Mouse (Mus musculus): ENCODE results near the gene Il17f. TPM values are rescaled to one million over a fixed set of nuclear protein-coding genes. Genes with fewer than 3 reads are reported as not detected.
"Not testable (repeated sequence)": the region's sequence is repeated elsewhere in the genome, so short reads cannot be mapped to it uniquely, and the experiment has no call there.

The Il17f gene
- polyA plus RNA-seq, 1 experiment from 2014 or later = 0.16 TPM

- Histone ChIP-seq H3K4me3 (no peak overlapping the region), H3K27ac (replicated peaks) (no peak overlapping the region), H3K9me3 (no peaks in the 10 kb centered on the region), H3K27me3 (replicated peaks; ENCODE audit: low read depth, poor library complexity, severe bottlenecking) (no peaks in the 10 kb centered on the region), H3K4me1 (peaks cover 12% of the 10 kb centered on the region), H3K36me3 (replicated peaks) (peaks cover 62% of the 10 kb centered on the region)
- no peak for DNase-seq (ENCODE audit: low spot score)
- WGBS = 84% methylated on average over 9 of the region's 9 CpGs
These were observed 26.8 kb upstream of the Il17f start for GRCm38 (mm10) chr1:20817172-20817571.

- H3K36me3 ChIP-seq (replicated peaks) = peaks cover 88% of the 10 kb centered on the region
- no peaks in the 10 kb centered on the region for H3K27me3 ChIP-seq (replicated peaks; ENCODE audit: low read depth, poor library complexity, severe bottlenecking)
- H3K4me3 ChIP-seq = no peak overlapping the region
- 89% methylated on average over 8 of the region's 8 CpGs for WGBS
- DNase-seq (ENCODE audit: low spot score) = no peak
- H3K9me3 ChIP-seq = no peaks in the 10 kb centered on the region
- no peak overlapping the region for H3K27ac ChIP-seq (replicated peaks)
- H3K4me1 ChIP-seq = peaks cover 12% of the 10 kb centered on the region
These were observed 24.1 kb upstream of the Il17f start for GRCm38 (mm10) chr1:20814521-20814920.

- Histone ChIP-seq H3K4me1 (no peaks in the 10 kb centered on the region), H3K4me3 (no peak overlapping the region), H3K9me3 (no peaks in the 10 kb centered on the region), H3K27ac (replicated peaks) (no peak overlapping the region), H3K36me3 (replicated peaks) (peaks cover 100% of the 10 kb centered on the region), H3K27me3 (replicated peaks; ENCODE audit: low read depth, poor library complexity, severe bottlenecking) (no peaks in the 10 kb centered on the region)
- WGBS = 94% methylated on average over 10 of the region's 10 CpGs
- DNase-seq (ENCODE audit: low spot score) = no peak
These were observed 14.1 kb upstream of the Il17f start for GRCm38 (mm10) chr1:20804526-20804925.

GRCm38 (mm10) chr1:20801682-20802390 is 11.4 kb upstream of the Il17f start:
- no peak for DNase-seq (ENCODE audit: low spot score)
- Histone ChIP-seq H3K4me1 (no peaks in the 10 kb centered on the region; the same call in 1 of the 2 replicates), H3K27me3 (replicated peaks; ENCODE audit: low read depth, poor library complexity, severe bottlenecking) (no peaks in the 10 kb centered on the region), H3K9me3 (no peaks in the 10 kb centered on the region), H3K27ac (replicated peaks) (peak overlapping the region; percentile 30; the same call in 1 of the 2 replicates), H3K4me3 (no peak overlapping the region), H3K36me3 (replicated peaks) (peaks cover 92% of the 10 kb centered on the region)
- WGBS = 88% methylated on average over 8 of the region's 8 CpGs

- Histone ChIP-seq H3K36me3 (replicated peaks) (peaks cover 86% of the 10 kb centered on the region), H3K27me3 (replicated peaks; ENCODE audit: low read depth, poor library complexity, severe bottlenecking) (no peaks in the 10 kb centered on the region), H3K4me3 (no peak overlapping the region), H3K4me1 (no peaks in the 10 kb centered on the region; the same call in 1 of the 2 replicates), H3K9me3 (no peaks in the 10 kb centered on the region), H3K27ac (replicated peaks) (peak overlapping the region; percentile 30; the same call in 1 of the 2 replicates)
- WGBS = 92% methylated on average over 2 of the region's 2 CpGs
- no peak for DNase-seq (ENCODE audit: low spot score)
These were observed 10.9 kb upstream of the Il17f start for GRCm38 (mm10) chr1:20801275-20801674.

- Histone ChIP-seq H3K4me1 (no peaks in the 10 kb centered on the region; the same call in 1 of the 2 replicates), H3K27me3 (replicated peaks; ENCODE audit: low read depth, poor library complexity, severe bottlenecking) (no peaks in the 10 kb centered on the region), H3K27ac (replicated peaks) (no peak overlapping the region), H3K4me3 (no peak overlapping the region), H3K9me3 (no peaks in the 10 kb centered on the region), H3K36me3 (replicated peaks) (peaks cover 25% of the 10 kb centered on the region)
- 89% methylated on average over 5 of the region's 5 CpGs for WGBS
- DNase-seq (ENCODE audit: low spot score) = no peak
These were observed 4.8 kb upstream of the Il17f start for GRCm38 (mm10) chr1:20795178-20795577.

- DNase-seq (ENCODE audit: low spot score) = no peak
- 91% methylated on average over 4 of the region's 4 CpGs for WGBS
These were observed 4.3 kb upstream of the Il17f start for GRCm38 (mm10) chr1:20794760-20795159.

GRCm38 (mm10) chr1:20791414-20791813 is 997 bp upstream of the Il17f start:
- Histone ChIP-seq H3K27me3 (replicated peaks; ENCODE audit: low read depth, poor library complexity, severe bottlenecking) (no peaks in the 10 kb centered on the region), H3K27ac (replicated peaks) (no peak overlapping the region), H3K36me3 (replicated peaks) (no peaks in the 10 kb centered on the region), H3K4me1 (no peaks in the 10 kb centered on the region), H3K9me3 (no peaks in the 10 kb centered on the region), H3K4me3 (no peak overlapping the region)
- DNase-seq (ENCODE audit: low spot score) = no peak
- WGBS = 72% methylated on average over 7 of the region's 7 CpGs

More at GRCm38 (mm10) chr1:20794760-20795159, 4.3 kb upstream of the Il17f start:
- Histone ChIP-seq H3K9me3 (no peaks in the 10 kb centered on the region), H3K4me3 (no peak overlapping the region), H3K27ac (replicated peaks) (no peak overlapping the region), H3K27me3 (replicated peaks; ENCODE audit: low read depth, poor library complexity, severe bottlenecking) (no peaks in the 10 kb centered on the region), H3K36me3 (replicated peaks) (peaks cover 21% of the 10 kb centered on the region), H3K4me1 (no peaks in the 10 kb centered on the region; the same call in 1 of the 2 replicates)

GRCm38 (mm10) chr1:20788419-20788818 is 2.0 kb downstream of the Il17f start:
- H3K4me3 ChIP-seq = no peak overlapping the region
- H3K4me1 ChIP-seq = no peaks in the 10 kb centered on the region
- no peak for DNase-seq (ENCODE audit: low spot score)
- no peaks in the 10 kb centered on the region for H3K36me3 ChIP-seq (replicated peaks)
- no peaks in the 10 kb centered on the region for H3K9me3 ChIP-seq
- H3K27ac ChIP-seq (replicated peaks) = no peak overlapping the region
- no peaks in the 10 kb centered on the region for H3K27me3 ChIP-seq (replicated peaks; ENCODE audit: low read depth, poor library complexity, severe bottlenecking)
- WGBS = 54% methylated on average over 10 of the region's 10 CpGs

GRCm38 (mm10) chr1:20787046-20787445 is 3.4 kb downstream of the Il17f start:
- Histone ChIP-seq H3K4me3 (no peak overlapping the region), H3K4me1 (no peaks in the 10 kb centered on the region), H3K27ac (replicated peaks) (no peak overlapping the region), H3K27me3 (replicated peaks; ENCODE audit: low read depth, poor library complexity, severe bottlenecking) (no peaks in the 10 kb centered on the region), H3K9me3 (no peaks in the 10 kb centered on the region), H3K36me3 (replicated peaks) (no peaks in the 10 kb centered on the region)
- 46% methylated on average over 8 of the region's 8 CpGs for WGBS
- no peak for DNase-seq (ENCODE audit: low spot score)

- H3K4me3 ChIP-seq = no peak overlapping the region
- 72% methylated on average over 2 of the region's 2 CpGs for WGBS
- H3K4me1 ChIP-seq = no peaks in the 10 kb centered on the region
- H3K36me3 ChIP-seq (replicated peaks) = no peaks in the 10 kb centered on the region
- DNase-seq (ENCODE audit: low spot score) = no peak
- H3K9me3 ChIP-seq = 0 out of 2 replicates have a peak, but pooled peaks cover 2% of the 10 kb centered on the region
- no peak overlapping the region for H3K27ac ChIP-seq (replicated peaks)
- H3K27me3 ChIP-seq (replicated peaks; ENCODE audit: low read depth, poor library complexity, severe bottlenecking) = no peaks in the 10 kb centered on the region
These were observed 12.1 kb downstream of the Il17f start for GRCm38 (mm10) chr1:20778366-20778765.

GRCm38 (mm10) chr1:20774026-20774730 is 16.2 kb downstream of the Il17f start:
- H3K9me3 ChIP-seq; DNase-seq (ENCODE audit: low spot score); H3K4me3 ChIP-seq; H3K27ac ChIP-seq (replicated peaks); H3K36me3 ChIP-seq (replicated peaks); H3K4me1 ChIP-seq; H3K27me3 ChIP-seq (replicated peaks; ENCODE audit: low read depth, poor library complexity, severe bottlenecking): not testable (repeated sequence)
- WGBS = 85% methylated on average over 4 of the region's 4 CpGs

GRCm38 (mm10) chr1:20766526-20766925 is 23.9 kb downstream of the Il17f start:
- Histone ChIP-seq H3K27ac (replicated peaks) (no peak overlapping the region), H3K36me3 (replicated peaks) (no peaks in the 10 kb centered on the region), H3K4me3 (no peak overlapping the region), H3K9me3 (no peaks in the 10 kb centered on the region), H3K27me3 (replicated peaks; ENCODE audit: low read depth, poor library complexity, severe bottlenecking) (no peaks in the 10 kb centered on the region), H3K4me1 (no peaks in the 10 kb centered on the region)
- no peak for DNase-seq (ENCODE audit: low spot score)
- 87% methylated on average over 6 of the region's 6 CpGs for WGBS
